In genomic region chr11:60828903-60829302, GRCm38 (mm10) we compare ENCODE assay signal across 13 mouse cellular contexts. TPM values are rescaled to one million over a fixed set of nuclear protein-coding genes. Genes with fewer than 3 reads are reported as not detected.
DNase-seq lines count a peak whose midpoint lies in the region; ATAC-seq and TF ChIP-seq lines count a peak whose summit lies in the region.
"Had no signal": no experiment of that assay in that cellular context is flagged by ENCODE, and none has a peak within 500 bp of the region (broad histone marks: within the 10 kb centered on the region; RNA-seq: fewer than 3 reads in every experiment).

No protein-coding gene starts in this region.

- H3K4me3 ChIP-seq in kidney, postnatal 0 days (replicated peaks; ENCODE audit: low read depth, low read length) = no peak overlapping the region
- H3K4me3 ChIP-seq in kidney, embryonic 15.5 days (replicated peaks) = no peak overlapping the region
- H3K4me3 ChIP-seq in megakaryocyte, embryonic 14.5 days (replicated peaks) = peak overlapping the region; percentile 33

- 23% methylated on average over 2 of the region's 2 CpGs for WGBS in kidney, postnatal 0 days
- WGBS in kidney, embryonic 15.5 days = 18% methylated on average over 2 of the region's 2 CpGs

- no peaks in the 10 kb centered on the region for H3K27me3 ChIP-seq in kidney, postnatal 0 days (ENCODE audit: insufficient read depth, low read length)
- H3K27me3 ChIP-seq in kidney, embryonic 15.5 days = no peaks in the 10 kb centered on the region
- no peaks in the 10 kb centered on the region for H3K27me3 ChIP-seq in megakaryocyte, embryonic 14.5 days (replicated peaks)
- no peaks in the 10 kb centered on the region for H3K27me3 ChIP-seq in Patski
- no peaks in the 10 kb centered on the region for H3K27me3 ChIP-seq in splenic B cell, adult 2 months (ENCODE audit: control insufficient read depth, insufficient read depth, low read length, poor library complexity, severe bottlenecking)

- no peaks in the 10 kb centered on the region for H3K4me1 ChIP-seq in kidney, postnatal 0 days (replicated peaks; ENCODE audit: insufficient read depth, low read length)
- H3K4me1 ChIP-seq in kidney, embryonic 15.5 days = peaks cover 6% of the 10 kb centered on the region
- H3K4me1 ChIP-seq in megakaryocyte, embryonic 14.5 days = peaks cover 42% of the 10 kb centered on the region

- no peak for ATAC-seq in kidney, postnatal 0 days (replicated peaks; ENCODE audit: low FRiP score, low read depth)
- ATAC-seq in kidney, embryonic 15.5 days (replicated peaks; ENCODE audit: low FRiP score) = no peak
- no peak for ATAC-seq in megakaryocyte, adult 5-6 weeks (ENCODE audit: poor library complexity, severe bottlenecking)
- no peak for ATAC-seq in Patski
- ATAC-seq: activated CD4-positive, CD25-positive, alpha-beta regulatory T cell, adult 4 months had no signal

- in situ Hi-C loops in Patski (cut with MboI; ENCODE audit: low pct_unique_long_range_greater_than_20kb) = no loop called here

- peak; percentile 61 for DNase-seq in kidney, postnatal 0 days (ENCODE audit: low spot score)
- no peak for DNase-seq in Patski (ENCODE audit: low read depth, low spot score)
- peak; percentile 20 for DNase-seq in splenic B cell, adult 2 months (ENCODE audit: low read depth, low spot score)
- DNase-seq in embryo, embryonic 10.5 days (ENCODE audit: low spot score) = no peak
- DNase-seq: cerebellum, adult 8-10 months; embryo, embryonic 11 days; heart, adult 18-20 months; kidney, adult 11 months; layer of hippocampus, adult 9-11 months had no signal

- H3K36me3 ChIP-seq in kidney, postnatal 0 days (ENCODE audit: insufficient read depth, low read length) = no peaks in the 10 kb centered on the region
- no peaks in the 10 kb centered on the region for H3K36me3 ChIP-seq in kidney, embryonic 15.5 days
- no peaks in the 10 kb centered on the region for H3K36me3 ChIP-seq in megakaryocyte, embryonic 14.5 days (replicated peaks; ENCODE audit: low read length)
- no peaks in the 10 kb centered on the region for H3K36me3 ChIP-seq in splenic B cell, adult 2 months (ENCODE audit: control insufficient read depth, insufficient read depth, low read length, poor library complexity, severe bottlenecking)

- H3K27ac ChIP-seq in kidney, postnatal 0 days = no peak overlapping the region
- no peak overlapping the region for H3K27ac ChIP-seq in kidney, embryonic 15.5 days

- H3K9ac ChIP-seq in kidney, postnatal 0 days (ENCODE audit: low read depth, low read length) = no peak overlapping the region
- no peak overlapping the region for H3K9ac ChIP-seq in kidney, embryonic 15.5 days

- no peaks in the 10 kb centered on the region for H3K9me3 ChIP-seq in kidney, postnatal 0 days (replicated peaks; ENCODE audit: low read length)
- no peaks in the 10 kb centered on the region for H3K9me3 ChIP-seq in kidney, embryonic 15.5 days (replicated peaks)
- H3K9me3 ChIP-seq in megakaryocyte, embryonic 14.5 days = no peaks in the 10 kb centered on the region

- H3K4me2 ChIP-seq in kidney, postnatal 0 days (ENCODE audit: low read length) = no peak overlapping the region
- H3K4me2 ChIP-seq in kidney, embryonic 15.5 days = no peak overlapping the region

- TF ChIP-seq CTCF in kidney, postnatal 0 days (IDR thresholded peaks at IDR 0.05; ENCODE audit: low read depth) = peak; percentile 64; the same call in 1 of the 2 replicates
- peak; percentile 36 for TF ChIP-seq CTCF in Patski (IDR thresholded peaks at IDR 0.05)

- CTCF ChIA-PET in Patski (lab: Charles Lee) = interaction anchor here (1.1 to 2.7 kb wide), 6 partner anchors 11 to 130 kb away, joined by 3 to 11 read pairs (median 4); partner anchors contain the start of gene Shmt1

- POLR2A ChIA-PET in Patski (lab: Charles Lee) = no interaction called here

RNA-seq across cellular contexts. Expression of gene Dhrs7b, which starts 1.5 kb away (rescaled TPM):
- 34.8 and 36.4 TPM in 2 replicates for polyA plus RNA-seq in kidney, postnatal 0 days (2015; fragmentation: Nextera tagmentation; extraction: Ambion mirVana)
- 36.0 and 38.2 TPM in 2 replicates for polyA plus RNA-seq in kidney, embryonic 15.5 days (2015; fragmentation: Nextera tagmentation; extraction: Ambion mirVana)
- polyA plus RNA-seq in megakaryocyte, embryonic 14.5 days (2012; ENCODE audit: insufficient read depth, low replicate concordance) = 3.3 TPM in 1 of 2 replicates, not detected in the other
- total RNA-seq in megakaryocyte, adult 5-6 weeks (2015) = 11.1 and 16.8 TPM in 2 replicates
- 12.9 and 15.6 TPM in 2 replicates for total RNA-seq in megakaryocyte, adult 5-6 weeks (2017)
- 30.8 TPM for polyA plus RNA-seq in Patski (2021)

RNA-seq across cellular contexts. Expression of gene Shmt1, which starts 17.4 kb away (rescaled TPM):
- polyA plus RNA-seq in kidney, postnatal 0 days (2015; fragmentation: Nextera tagmentation; extraction: Ambion mirVana) = 53.5 and 56.9 TPM in 2 replicates
- 72.5 and 79.3 TPM in 2 replicates for polyA plus RNA-seq in kidney, embryonic 15.5 days (2015; fragmentation: Nextera tagmentation; extraction: Ambion mirVana)
- polyA plus RNA-seq in megakaryocyte, embryonic 14.5 days (2012; ENCODE audit: insufficient read depth, low replicate concordance) = 0.75 and 7.4 TPM in 2 replicates
- total RNA-seq in megakaryocyte, adult 5-6 weeks (2015) = 4.1 and 6.2 TPM in 2 replicates
- 13.7 and 15.6 TPM in 2 replicates for total RNA-seq in megakaryocyte, adult 5-6 weeks (2017)
- polyA plus RNA-seq in Patski (2021) = 25.0 TPM

RNA-seq across cellular contexts. Expression of gene Tmem11, which starts 50.2 kb away (rescaled TPM):
- polyA plus RNA-seq in kidney, postnatal 0 days (2015; fragmentation: Nextera tagmentation; extraction: Ambion mirVana) = 55.9 and 57.8 TPM in 2 replicates
- 65.4 and 67.7 TPM in 2 replicates for polyA plus RNA-seq in kidney, embryonic 15.5 days (2015; fragmentation: Nextera tagmentation; extraction: Ambion mirVana)
- 9.2 and 13.5 TPM in 2 replicates for polyA plus RNA-seq in megakaryocyte, embryonic 14.5 days (2012; ENCODE audit: insufficient read depth, low replicate concordance)
- total RNA-seq in megakaryocyte, adult 5-6 weeks (2015) = 13.3 and 18.7 TPM in 2 replicates
- total RNA-seq in megakaryocyte, adult 5-6 weeks (2017) = 32.7 and 37.7 TPM in 2 replicates
- polyA plus RNA-seq in Patski (2021) = 47.5 TPM

RNA-seq across cellular contexts. Expression of gene Smcr8, which starts 51.6 kb away (rescaled TPM):
- polyA plus RNA-seq in kidney, postnatal 0 days (2015; fragmentation: Nextera tagmentation; extraction: Ambion mirVana) = 4.0 and 4.1 TPM in 2 replicates
- polyA plus RNA-seq in kidney, embryonic 15.5 days (2015; fragmentation: Nextera tagmentation; extraction: Ambion mirVana) = 6.3 and 6.8 TPM in 2 replicates
- 0.50 TPM in 1 of 2 replicates, not detected in the other for polyA plus RNA-seq in megakaryocyte, embryonic 14.5 days (2012; ENCODE audit: insufficient read depth, low replicate concordance)
- 27.4 and 32.1 TPM in 2 replicates for total RNA-seq in megakaryocyte, adult 5-6 weeks (2015)
- total RNA-seq in megakaryocyte, adult 5-6 weeks (2017) = 16.8 and 18.7 TPM in 2 replicates
- 19.9 TPM for polyA plus RNA-seq in Patski (2021)

RNA-seq across cellular contexts. Expression of gene Top3a, which starts 51.7 kb away (rescaled TPM):
- polyA plus RNA-seq in kidney, postnatal 0 days (2015; fragmentation: Nextera tagmentation; extraction: Ambion mirVana) = 8.2 and 10.2 TPM in 2 replicates
- 17.3 TPM in 2 replicates for polyA plus RNA-seq in kidney, embryonic 15.5 days (2015; fragmentation: Nextera tagmentation; extraction: Ambion mirVana)
- polyA plus RNA-seq in megakaryocyte, embryonic 14.5 days (2012; ENCODE audit: insufficient read depth, low replicate concordance) = 1.9 and 4.7 TPM in 2 replicates
- 6.0 and 10.5 TPM in 2 replicates for total RNA-seq in megakaryocyte, adult 5-6 weeks (2015)
- total RNA-seq in megakaryocyte, adult 5-6 weeks (2017) = 12.6 and 14.8 TPM in 2 replicates
- polyA plus RNA-seq in Patski (2021) = 11.2 TPM

Comparison
In these comparisons a context has a peak if more than half of its experiments do, and no peak if none do; other contexts are left out.
1. DNase-seq: peak in kidney, postnatal 0 days (single experiment) and splenic B cell, adult 2 months (single experiment); none in Patski (single experiment) and embryo, embryonic 10.5 days (single experiment).